Mouse (Mus musculus) fat pad, adult 2 months (tissue): ENCODE data around the gene Hsd17b14.

ENCODE experiments used
- DNase-seq: peaks from one replicate; pipeline ENCODE4 v3.0.0-alpha.2; 2011; ENCODE audit warnings: low read depth, low spot score; ENCODE audit errors: extremely low read depth

The Hsd17b14 gene

DNA sequence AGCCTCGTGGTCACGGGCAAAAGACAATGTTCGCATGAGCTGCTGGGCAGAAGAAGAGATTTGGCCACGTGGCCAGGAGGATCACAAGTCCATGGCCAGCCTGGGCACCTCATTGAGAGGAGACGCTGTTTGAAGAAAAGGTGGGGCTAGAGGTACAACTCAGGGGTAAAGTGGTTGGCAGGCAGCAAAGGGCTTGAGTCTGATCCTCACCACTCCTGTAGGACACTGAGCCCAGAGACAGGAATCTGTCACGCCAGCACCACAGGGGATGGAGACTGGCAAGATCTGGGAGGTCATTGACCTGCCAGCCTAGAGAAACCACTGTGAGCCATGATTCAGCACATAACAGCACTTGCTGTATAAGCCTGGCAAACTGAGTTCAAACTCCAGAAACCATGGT is 42.8 kb downstream of the Hsd17b14 start:
- DNase-seq: no peak

GRCm38 (mm10) chr7:45598960-45599879 is 44.5 kb downstream of the Hsd17b14 start:
- DNase-seq: no peak

- no peak for DNase-seq
Observed at GRCm38 (mm10) chr7:45605704-45606289, 51.1 kb downstream of the Hsd17b14 start.

GRCm38 (mm10) chr7:45609511-45609910 is 54.8 kb downstream of the Hsd17b14 start:
- DNase-seq: no peak

GRCm38 (mm10) chr7:45616277-45616676 is 61.6 kb downstream of the Hsd17b14 start:
- DNase-seq: no peak

- peak; percentile 58 for DNase-seq
Observed at GRCm38 (mm10) chr7:45617042-45617695, 62.5 kb downstream of the Hsd17b14 start, which contains the start of gene Fut1. TSS of gene Fut1 (plus strand) at chr7:45617289.
